Mouse (Mus musculus) MN1 (cell line): Measurements from ENCODE around the gene Olfr1440.

ENCODE experiments used
- DNase-seq: peaks from one replicate; pipeline ENCODE4 v3.0.0-alpha.2; 2016; ENCODE audit warnings: low spot score

Olfr1440 gene

DNA sequence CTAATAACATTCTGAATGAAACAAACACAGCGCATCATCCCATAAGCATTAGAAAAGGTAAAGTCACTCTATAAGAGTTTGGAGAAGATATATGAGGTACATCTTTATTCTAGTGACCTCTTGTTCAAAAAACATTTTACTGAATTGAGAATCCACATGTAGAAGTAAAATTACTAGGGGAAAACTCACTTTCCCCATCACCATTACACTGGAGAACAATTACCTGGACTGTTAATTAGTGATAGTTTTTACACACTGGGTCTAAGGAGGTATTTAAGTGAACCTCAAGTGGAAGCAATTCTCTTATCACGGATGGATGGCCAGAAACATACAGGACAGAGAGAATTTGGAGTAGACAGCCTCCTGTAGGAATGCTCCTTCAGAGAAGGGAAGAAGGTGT is at the start of gene Olfr1440:
TSS of gene Olfr1440 (plus strand) at position 301 of the 400 bp plus-strand sequence.
- DNase-seq = no peak

DNA sequence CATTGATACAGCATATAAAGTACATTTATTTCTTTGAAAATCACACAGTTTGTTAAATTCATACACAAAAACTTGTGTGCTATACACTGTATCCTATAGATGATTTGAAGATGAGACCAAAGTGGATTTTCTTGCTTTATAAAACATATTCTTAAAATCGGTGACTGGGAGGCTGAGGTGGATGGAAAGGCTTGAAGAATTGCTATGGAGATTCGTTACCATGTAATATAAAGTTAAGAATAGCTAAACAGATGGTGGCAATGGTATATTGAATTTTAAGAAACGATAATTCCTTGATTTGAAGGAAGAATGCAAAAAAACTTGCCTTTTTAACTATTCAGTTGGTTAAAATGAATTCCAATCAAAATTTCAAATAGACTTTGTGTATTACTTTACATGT is 14.1 kb upstream of the Olfr1440 start:
- DNase-seq = no peak

DNA sequence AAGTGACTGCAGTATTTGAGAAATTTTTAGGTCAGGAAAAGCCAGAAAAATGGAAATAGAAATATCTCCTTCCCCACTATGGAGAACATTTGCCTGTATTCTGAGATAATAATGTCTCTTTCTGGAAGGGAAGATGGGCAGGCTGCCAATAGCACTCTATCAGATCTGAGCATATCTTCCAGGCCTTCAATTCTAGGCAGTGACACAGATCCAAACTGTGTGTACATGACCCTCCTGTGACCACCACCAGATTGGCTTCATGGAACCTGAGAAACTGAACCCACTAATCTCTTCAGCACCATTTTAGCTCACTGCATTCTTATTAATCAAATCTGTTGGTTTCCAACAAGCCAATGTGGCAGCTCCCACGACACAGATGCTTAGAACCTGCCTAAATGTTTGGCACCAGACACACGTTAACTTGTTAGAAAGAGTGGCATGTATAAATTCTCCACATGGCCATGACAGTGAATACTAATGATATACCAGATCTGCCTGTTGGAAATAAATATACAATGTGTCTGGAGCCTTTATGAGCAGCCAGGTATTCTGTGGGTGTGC is 12.5 kb upstream of the Olfr1440 start:
- DNase-seq = no peak

DNA sequence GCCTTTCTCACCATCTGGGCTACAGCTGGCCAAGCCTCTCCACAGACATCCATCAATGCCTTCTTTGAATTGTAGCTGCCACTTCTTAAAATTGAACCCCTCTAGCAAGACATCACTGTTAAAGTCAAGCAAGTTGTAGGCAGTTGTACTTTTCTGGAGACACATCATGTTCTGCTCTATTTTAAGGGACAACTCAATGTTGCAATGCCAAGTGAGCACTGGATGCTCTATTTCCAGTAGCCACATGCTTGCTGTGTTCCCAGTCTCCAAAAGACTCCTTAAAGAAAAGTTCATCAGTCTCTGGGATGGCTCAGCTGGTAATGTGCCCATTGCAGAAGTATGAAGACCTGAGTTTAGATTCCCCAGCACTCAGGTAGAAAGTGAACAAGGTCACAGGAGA is 26.7 kb downstream of the Olfr1440 start:
- DNase-seq = no peak

DNA sequence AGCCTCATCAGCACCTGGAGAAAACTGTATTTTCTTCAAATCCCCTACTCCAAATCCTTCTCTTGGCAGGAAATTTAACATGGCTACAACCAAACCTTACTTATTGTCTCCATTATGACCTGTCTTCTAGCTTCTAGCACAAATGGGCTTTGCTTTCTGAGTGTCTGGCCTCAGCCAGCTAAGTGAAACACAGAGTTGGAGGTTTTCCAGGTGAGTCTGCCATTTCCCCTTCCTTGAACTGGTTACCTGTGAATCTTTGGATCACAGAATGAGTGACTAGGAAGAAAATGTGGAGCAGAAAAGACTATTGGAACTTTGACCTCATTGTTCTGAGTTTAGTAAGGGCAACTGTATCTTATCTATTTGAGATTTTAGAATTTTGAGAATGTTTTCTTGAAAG is 30.3 kb downstream of the Olfr1440 start, which contains the start of gene Olfr1441:
TSS of gene Olfr1441 (plus strand) at position 73 of the 400 bp plus-strand sequence.
- DNase-seq = no peak

DNA sequence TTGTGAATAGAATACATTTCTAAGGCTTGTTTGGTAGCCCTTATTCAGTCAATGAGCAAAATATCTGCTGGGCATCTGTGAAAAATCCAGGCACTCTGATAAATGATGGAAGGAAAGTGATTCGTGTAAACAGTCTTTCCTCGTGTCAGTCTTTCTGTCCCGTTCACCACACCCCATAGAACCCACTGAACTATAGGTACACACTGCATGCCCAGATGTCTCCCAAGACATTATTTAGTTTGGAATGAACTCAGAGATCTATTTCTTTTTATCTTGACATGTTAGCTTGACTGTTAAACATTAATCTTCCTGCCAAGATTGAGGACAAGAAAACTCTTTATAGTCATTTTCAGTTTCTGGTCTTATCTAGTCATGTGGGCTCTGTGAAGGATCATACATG is 31.2 kb downstream of the Olfr1440 start:
- DNase-seq = no peak

DNA sequence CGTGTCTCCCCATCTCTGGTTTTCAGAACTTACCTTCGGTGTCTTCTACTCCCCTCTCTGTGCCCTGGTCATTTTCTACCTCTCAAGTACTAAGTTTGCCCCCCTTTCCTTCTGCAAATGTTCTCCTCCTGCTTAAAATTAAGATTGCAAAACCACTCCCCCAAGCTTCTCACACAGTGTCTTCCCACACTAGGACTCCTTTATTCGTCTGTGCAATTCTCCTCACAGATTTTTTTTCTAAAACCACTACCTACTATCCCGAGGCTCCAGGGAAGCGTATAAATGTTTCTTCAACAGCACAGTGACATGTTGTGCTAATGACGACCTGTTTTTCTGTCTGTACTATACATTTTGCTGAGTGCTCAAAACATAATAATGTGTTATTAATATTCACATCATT is 33.5 kb downstream of the Olfr1440 start:
- no peak for DNase-seq

DNA sequence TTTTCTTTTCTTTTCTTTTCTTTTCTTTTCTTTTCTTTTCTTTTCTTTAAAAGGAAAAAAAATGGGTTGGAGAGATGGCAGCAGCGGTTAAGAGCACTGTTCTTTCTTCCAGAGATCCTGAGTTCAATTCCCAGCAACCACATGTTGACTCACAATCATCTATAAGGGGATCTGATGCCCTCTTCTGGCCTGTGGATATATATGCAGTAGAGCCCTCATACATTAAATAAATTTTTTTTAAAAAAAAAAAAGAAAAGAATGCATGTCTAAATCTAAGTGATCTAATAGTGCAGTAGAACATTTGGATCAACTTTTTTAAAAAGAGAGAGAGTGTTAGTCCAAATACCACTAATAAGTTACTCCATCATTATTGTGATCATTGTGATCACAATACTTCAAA is 34.6 kb downstream of the Olfr1440 start:
- no peak for DNase-seq

DNA sequence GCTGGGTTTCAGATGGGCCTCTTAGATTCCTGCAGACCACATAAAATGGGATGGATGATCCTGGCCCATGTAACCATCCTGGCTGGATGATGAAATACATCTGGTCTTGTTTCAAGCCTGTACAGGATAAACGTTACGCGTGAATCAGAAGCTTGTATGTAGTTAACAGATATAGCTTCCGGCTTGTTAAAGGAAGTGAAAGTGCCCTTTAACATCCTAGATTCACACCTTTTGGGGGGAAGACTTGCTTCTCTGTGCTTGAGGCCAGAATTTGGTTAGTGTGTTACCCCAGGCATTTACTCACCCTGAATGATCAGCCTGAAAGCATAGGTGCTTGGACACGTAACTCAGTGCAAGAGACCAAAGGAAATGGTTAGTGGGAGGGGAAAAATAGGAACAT is 40.0 kb downstream of the Olfr1440 start:
- DNase-seq = no peak

DNA sequence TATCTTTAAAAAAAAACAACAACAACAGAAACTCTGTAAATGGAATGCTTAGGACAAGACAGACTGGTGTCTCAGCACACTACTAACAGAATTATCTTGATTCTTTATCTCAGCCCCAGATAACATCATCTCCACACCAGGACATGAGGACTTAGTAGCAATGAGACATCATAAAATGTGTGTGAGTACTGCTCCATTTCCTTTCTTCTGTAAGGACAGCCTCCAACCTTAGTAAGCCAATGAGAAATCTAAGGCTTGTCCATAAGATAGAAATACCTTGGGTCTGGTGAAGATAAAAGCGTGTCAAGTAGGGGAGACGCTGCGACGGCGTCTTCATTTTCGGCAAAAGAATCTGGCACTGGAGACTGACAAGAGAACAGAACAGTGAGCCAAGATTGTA is 40.5 kb downstream of the Olfr1440 start, which contains the start of gene Pfpl:
TSS of gene Pfpl (plus strand) at position 301 of the 400 bp plus-strand sequence.
- DNase-seq = no peak

DNA sequence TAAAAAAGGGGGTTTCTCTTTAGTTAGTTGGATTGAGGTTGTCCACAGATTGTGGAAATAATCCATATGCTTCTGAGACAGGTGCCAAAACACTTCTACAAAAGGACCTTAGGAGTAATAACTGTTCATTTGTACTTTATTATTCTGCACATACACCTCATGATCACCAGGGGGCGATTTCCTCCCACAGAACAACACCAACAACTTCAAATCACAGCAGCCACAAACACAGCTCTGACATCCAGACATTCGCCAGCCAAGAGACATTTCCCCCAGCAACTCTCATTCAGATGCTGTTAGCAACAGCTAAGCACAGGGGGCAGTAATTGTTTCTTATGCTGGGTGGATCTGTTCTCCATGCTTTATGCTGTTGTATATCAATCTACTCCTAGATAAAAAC is 46.0 kb downstream of the Olfr1440 start:
- peak; percentile 41 for DNase-seq

DNA sequence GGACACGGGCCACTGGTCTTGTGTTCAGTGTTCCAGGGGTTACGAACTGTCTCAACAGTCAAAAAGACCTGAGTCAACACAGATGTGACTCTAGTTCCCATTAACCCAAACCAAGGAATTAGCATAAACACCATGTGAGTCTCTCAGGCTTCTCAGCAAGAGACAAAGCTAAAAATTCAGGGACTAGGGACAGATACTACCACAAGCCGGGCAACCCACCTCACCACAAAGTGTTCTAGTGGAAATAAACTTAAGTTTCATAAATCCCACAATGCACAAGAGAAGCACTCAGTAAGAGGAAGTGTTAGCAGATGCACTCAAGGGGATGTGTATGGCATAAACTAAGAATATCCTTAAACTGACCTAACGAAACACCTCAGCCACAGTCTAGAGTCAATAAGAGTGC is 47.9 kb downstream of the Olfr1440 start:
- no peak for DNase-seq

DNA sequence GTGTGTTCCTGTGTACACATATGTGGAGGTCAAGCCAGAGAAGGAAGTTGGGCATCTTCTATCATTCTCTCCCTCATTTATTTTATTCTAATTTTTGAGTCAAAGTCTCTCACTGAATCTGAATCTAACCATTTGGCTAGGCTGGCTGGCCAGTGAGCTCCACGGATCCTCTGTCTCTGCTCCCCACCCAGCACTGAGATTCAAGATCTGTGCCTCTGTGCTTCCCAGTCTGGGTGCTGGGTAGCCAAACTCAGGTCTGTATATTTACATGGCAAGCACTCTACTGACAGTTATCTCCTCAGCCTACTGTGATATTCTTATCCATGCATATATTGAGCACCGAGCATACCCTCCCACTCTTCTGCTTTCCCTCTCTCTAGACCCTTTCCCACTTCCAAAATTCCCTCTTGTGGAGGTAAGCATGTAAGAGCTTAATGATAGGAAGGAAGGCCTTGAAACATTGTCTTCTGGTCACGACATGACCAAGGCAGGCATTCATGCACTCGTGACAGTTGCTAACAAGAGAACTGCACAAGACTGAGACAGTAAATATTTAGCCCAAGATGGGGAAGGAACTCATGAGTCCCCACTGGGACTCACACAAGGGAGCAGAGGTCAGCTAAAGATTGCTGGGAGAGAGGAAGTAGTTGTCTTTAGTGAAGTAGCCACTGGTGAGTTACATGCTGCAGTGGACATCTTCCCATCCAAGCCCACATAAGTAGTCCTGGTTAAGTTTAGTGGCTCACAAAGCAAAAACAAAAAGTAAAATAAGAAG is 48.9 kb downstream of the Olfr1440 start:
- no peak for DNase-seq

DNA sequence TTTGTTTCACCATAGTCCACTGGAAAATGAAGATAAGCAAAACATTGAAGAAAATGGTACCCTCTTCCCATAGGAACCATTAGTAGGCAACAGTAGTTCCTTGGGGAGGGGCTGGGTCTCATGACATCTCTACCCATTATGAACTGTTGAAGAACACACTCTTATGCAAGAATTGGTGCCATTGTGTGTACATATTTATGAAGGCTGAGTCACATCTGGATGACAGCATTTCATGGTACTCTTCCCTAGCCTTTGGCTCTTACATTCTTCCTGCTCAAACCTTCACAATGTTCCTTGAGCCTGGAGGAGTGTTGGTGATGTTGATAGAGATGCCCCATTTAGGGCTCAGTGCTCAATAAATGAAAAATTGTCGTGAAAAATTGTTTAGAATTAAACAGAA is 52.5 kb downstream of the Olfr1440 start:
- no peak for DNase-seq

DNA sequence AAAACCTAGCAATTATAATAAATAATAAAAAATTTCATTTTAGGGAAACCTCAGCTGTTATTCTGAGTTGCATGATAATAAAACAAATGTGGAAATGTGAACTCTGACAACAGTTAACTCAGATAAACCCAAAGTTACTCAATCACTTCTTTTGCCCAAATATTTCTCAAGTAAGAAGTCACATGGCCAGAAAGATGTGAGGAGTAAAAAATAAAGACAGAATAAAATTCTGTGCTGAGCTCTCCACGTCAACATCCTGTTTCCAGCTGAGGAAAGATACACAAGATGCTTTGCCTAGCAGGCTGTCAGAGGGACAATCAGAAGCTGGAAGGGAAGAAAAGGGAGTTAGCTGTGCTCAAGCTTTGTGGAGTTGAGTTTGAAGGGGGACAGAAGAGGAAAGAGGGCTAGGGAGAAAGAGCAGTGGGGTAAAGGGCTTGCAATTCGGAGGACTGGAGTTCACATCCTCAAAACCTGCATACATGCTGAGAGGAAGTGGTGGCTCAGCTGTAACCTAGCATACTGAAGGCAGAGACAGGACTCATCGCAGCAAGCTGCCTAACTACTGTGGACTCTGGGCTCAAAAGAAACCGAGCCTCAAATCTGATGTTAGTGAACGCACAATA is 53.1 kb downstream of the Olfr1440 start:
- DNase-seq = no peak

DNA sequence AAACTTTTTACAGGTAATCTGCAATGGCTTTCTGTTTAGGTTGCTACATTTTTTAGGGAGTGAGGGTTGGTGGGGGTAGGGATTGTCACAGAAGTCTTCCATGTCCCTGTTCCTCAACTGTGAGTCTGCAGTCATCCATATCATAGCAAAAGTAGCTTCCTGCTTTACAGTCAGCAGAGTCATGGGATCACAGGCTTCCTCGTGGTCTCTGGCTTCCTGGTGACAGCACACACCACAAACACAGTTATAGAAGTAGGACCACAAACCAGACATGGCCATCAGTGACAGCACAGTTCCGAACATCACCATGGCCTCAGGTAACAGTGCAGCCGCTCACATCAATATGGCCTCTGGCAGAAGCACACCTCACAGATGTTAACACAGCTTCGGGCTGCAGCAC is 55.5 kb downstream of the Olfr1440 start:
- no peak for DNase-seq

DNA sequence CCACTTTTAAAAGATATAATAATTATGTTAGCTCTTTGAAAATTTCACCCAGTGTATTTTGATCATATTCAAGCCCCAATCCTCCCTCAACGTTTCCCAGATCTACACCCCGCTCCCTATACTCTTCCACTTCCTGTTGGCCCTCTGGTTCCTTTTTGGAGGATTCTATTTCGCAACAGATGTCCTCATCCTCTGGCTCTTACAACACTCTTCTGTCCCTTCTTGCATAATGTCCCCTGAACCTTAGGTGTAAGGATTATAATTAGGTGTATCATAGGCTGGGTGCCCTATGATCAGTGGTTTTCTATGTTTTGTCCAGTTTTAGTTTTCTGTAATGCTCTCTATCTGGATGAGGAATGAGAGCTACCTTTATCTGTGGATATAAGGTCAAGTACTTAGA is 57.9 kb downstream of the Olfr1440 start:
- DNase-seq = no peak
